Comparison of ENCODE assay signal across 17 mouse cellular contexts in genomic region chr13:10062681-10063080, GRCm38 (mm10).
DNase-seq lines count a peak whose midpoint lies in the region; ATAC-seq and TF ChIP-seq lines count a peak whose summit lies in the region.
"Had no signal": no experiment of that assay in that cellular context is flagged by ENCODE, and none has a peak within 500 bp of the region (broad histone marks: within the 10 kb centered on the region; RNA-seq: fewer than 3 reads in every experiment).

No protein-coding gene starts in this region.

- no peaks in the 10 kb centered on the region for H3K9me3 ChIP-seq in forebrain, embryonic 14.5 days (replicated peaks; ENCODE audit: control insufficient read depth, low read length)
- no peaks in the 10 kb centered on the region for H3K9me3 ChIP-seq in forebrain, postnatal 0 days (ENCODE audit: low read length)
- H3K9me3 ChIP-seq: embryonic facial prominence, embryonic 10.5 days; hindbrain, embryonic 10.5 days; lung, embryonic 15.5 days; midbrain, embryonic 10.5 days had no signal

- no peak overlapping the region for H3K27ac ChIP-seq in forebrain, embryonic 14.5 days (ENCODE audit: low read depth, low read length)
- H3K27ac ChIP-seq in forebrain, postnatal 0 days (ENCODE audit: low read depth, low read length): no peak overlapping the region
- no peak overlapping the region for H3K27ac ChIP-seq in gastrocnemius, adult 2 months
- H3K27ac ChIP-seq: embryonic facial prominence, embryonic 10.5 days; hindbrain, embryonic 10.5 days; lung, embryonic 15.5 days; midbrain, embryonic 10.5 days had no signal

- DNase-seq in forebrain, embryonic 14.5 days (ENCODE audit: low spot score): peak; percentile 24
- no peak for DNase-seq in forebrain, postnatal 0 days
- peak; percentile 13 to 30 for DNase-seq in lung, postnatal 4 days
- no peak for DNase-seq in lung, postnatal 25 days (ENCODE audit: low spot score)
- DNase-seq in brain, adult 2 months (ENCODE audit: low read depth, low spot score): peak; percentile 12
- DNase-seq in kidney, postnatal 36 days: peak; percentile 39 to 60
- DNase-seq in left cerebral cortex, adult 11 months (ENCODE audit: low spot score): no peak
- no peak for DNase-seq in gastrocnemius, adult 2 months
- DNase-seq: B cell, adult 2 months; cerebellum, adult 9-11 months had no signal

- H3K4me3 ChIP-seq in forebrain, embryonic 14.5 days (ENCODE audit: low read depth, low read length): no peak overlapping the region
- no peak overlapping the region for H3K4me3 ChIP-seq in forebrain, postnatal 0 days (ENCODE audit: low read depth, low read length)
- no peak overlapping the region for H3K4me3 ChIP-seq in gastrocnemius, adult 2 months
- H3K4me3 ChIP-seq: embryonic facial prominence, embryonic 10.5 days; erythroblast, embryonic 14.5 days; hindbrain, embryonic 10.5 days; lung, embryonic 15.5 days; midbrain, embryonic 10.5 days had no signal

- TF ChIP-seq CTCF in forebrain, postnatal 0 days (IDR thresholded peaks at IDR 0.05; ENCODE audit: low read depth): no peak
- no peak for TF ChIP-seq CTCF in gastrocnemius, adult 2 months (IDR thresholded peaks at IDR 0.05)

- no peaks in the 10 kb centered on the region for H3K36me3 ChIP-seq in forebrain, embryonic 14.5 days (ENCODE audit: control insufficient read depth, insufficient read depth, low read length)
- no peaks in the 10 kb centered on the region for H3K36me3 ChIP-seq in forebrain, postnatal 0 days (ENCODE audit: insufficient read depth)
- H3K36me3 ChIP-seq: embryonic facial prominence, embryonic 10.5 days; hindbrain, embryonic 10.5 days; lung, embryonic 15.5 days; midbrain, embryonic 10.5 days had no signal

- H3K4me2 ChIP-seq in forebrain, embryonic 14.5 days (ENCODE audit: low read length): no peak overlapping the region
- H3K4me2 ChIP-seq in forebrain, postnatal 0 days (ENCODE audit: low read depth): no peak overlapping the region
- H3K4me2 ChIP-seq: liver, embryonic 11.5 days; lung, embryonic 15.5 days had no signal

- no peaks in the 10 kb centered on the region for H3K4me1 ChIP-seq in forebrain, embryonic 14.5 days (ENCODE audit: control insufficient read depth, insufficient read depth, low read length)
- H3K4me1 ChIP-seq in forebrain, postnatal 0 days (ENCODE audit: insufficient read depth): no peaks in the 10 kb centered on the region
- H3K4me1 ChIP-seq: embryonic facial prominence, embryonic 10.5 days; hindbrain, embryonic 10.5 days; midbrain, embryonic 10.5 days had no signal

- H3K9ac ChIP-seq in forebrain, embryonic 14.5 days (ENCODE audit: low read length): no peak overlapping the region
- H3K9ac ChIP-seq in forebrain, postnatal 0 days: no peak overlapping the region
- H3K9ac ChIP-seq: lung, embryonic 15.5 days had no signal

- WGBS in forebrain, embryonic 14.5 days: 68% methylated on average over 5 of the region's 5 CpGs
- 64% methylated on average over 5 of the region's 5 CpGs for WGBS in forebrain, postnatal 0 days

- H3K27me3 ChIP-seq in forebrain, embryonic 14.5 days (replicated peaks; ENCODE audit: control insufficient read depth, insufficient read depth, low read length): no peaks in the 10 kb centered on the region
- H3K27me3 ChIP-seq in forebrain, postnatal 0 days (ENCODE audit: insufficient read depth, low read length): no peaks in the 10 kb centered on the region
- H3K27me3 ChIP-seq: lung, embryonic 15.5 days had no signal

- ATAC-seq in forebrain, embryonic 14.5 days: no peak
- ATAC-seq in forebrain, postnatal 0 days: no peak
- ATAC-seq: intestine, embryonic 16.5 days had no signal

- intact Hi-C loops in gastrocnemius, adult 2 months (cut with DNase I): no loop called here

Comparison
In these comparisons a context has a peak if more than half of its experiments do, and no peak if none do; other contexts are left out.
1. DNase-seq: peak in forebrain, embryonic 14.5 days (single experiment), lung, postnatal 4 days (2 of 2), brain, adult 2 months (single experiment) and kidney, postnatal 36 days (2 of 2); none in forebrain, postnatal 0 days (single experiment), lung, postnatal 25 days (single experiment), left cerebral cortex, adult 11 months (single experiment) and gastrocnemius, adult 2 months (single experiment).